Mouse (Mus musculus) embryonic fibroblast, embryonic 13.5 days (primary cell): Measurements from ENCODE around the gene Elobl.

ENCODE experiments used
- CTCF ChIP-seq: IDR thresholded peaks from 2 replicates; pipeline ENCODE4 v1.5.1; 2011; ENCODE audit warnings: mild to moderate bottlenecking, control low read depth, low read length, moderate library complexity, borderline replicate concordance; ENCODE audit not compliant: insufficient read depth
- POLR2A ChIP-seq: IDR thresholded peaks from 2 replicates; pipeline ENCODE4 v1.6.1; 2011; ENCODE audit warnings: low read depth, mild to moderate bottlenecking, control low read depth, low read length, moderate library complexity

GRCm38 (mm10) chr11:88941489-88941888 is 25.2 kb downstream of the Elobl start:
- TF ChIP-seq CTCF: no peak
- TF ChIP-seq POLR2A: no peak
